Mouse (Mus musculus): ENCODE measurements around the gene Serinc1.
A peak's percentile ranks its signal among the peaks of the same experiment; 100 is the strongest.

The Serinc1 gene

DNA sequence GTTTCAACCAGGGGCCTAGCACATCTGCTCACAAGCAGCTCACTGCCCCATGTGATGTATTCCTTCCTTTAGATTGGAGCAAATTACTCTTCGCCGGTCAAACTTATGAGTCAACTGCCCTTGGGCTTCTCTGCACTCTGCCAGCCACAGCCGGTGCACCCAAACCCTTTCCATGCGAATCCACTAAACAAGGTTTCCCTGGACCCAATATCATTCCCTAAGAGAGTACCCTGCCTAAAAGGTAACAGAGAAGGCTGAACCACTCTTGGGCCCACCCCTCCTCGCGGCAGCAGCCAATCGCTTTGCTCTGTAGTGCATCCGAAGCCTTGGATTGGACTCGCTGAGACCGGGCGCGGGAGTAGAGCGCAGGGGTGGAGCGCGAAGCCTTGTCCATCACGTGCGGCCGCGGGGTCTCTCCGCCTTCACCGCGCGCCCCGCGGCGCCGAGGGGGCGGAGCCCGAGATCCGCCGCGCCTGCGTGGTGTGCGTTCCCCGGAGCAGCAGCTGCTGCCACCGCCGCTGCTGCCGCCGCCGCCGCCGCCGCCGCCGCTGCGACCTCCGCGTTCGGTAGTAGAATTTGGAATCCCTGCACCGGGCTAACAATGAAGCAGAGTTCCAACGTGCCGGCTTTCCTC lies 46.3 kb downstream of the Serinc1 start, which contains the start of gene Hsf2:
Hsf2 (plus strand) TSS at position 478 of the 634 bp plus-strand sequence.
- peak; percentile 77 to 84 for DNase-seq (ENCODE audit: low read depth in 1 of 2, low spot score in 2 of 2)

DNA sequence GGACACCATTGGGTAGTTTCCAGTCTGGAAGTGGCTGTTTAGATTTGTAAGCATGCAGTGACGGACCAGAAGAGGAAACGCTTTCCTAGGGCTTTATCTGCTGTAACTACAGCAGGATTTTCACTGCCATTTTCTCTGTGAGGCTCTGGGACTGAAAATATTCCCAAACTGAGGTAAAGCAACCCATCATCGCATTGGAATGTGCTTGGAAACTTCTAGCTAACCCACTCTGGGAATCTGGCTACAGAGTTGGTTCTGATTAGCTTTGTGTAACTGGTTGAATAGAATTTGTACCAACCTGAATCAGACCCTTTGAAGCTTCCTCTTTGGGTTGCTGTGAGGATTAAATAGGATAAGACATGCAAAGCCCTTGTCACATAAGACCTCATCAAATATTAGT lies 47.6 kb downstream of the Serinc1 start:
- no peak for DNase-seq (ENCODE audit: low read depth in 1 of 2, low spot score in 2 of 2)

DNA sequence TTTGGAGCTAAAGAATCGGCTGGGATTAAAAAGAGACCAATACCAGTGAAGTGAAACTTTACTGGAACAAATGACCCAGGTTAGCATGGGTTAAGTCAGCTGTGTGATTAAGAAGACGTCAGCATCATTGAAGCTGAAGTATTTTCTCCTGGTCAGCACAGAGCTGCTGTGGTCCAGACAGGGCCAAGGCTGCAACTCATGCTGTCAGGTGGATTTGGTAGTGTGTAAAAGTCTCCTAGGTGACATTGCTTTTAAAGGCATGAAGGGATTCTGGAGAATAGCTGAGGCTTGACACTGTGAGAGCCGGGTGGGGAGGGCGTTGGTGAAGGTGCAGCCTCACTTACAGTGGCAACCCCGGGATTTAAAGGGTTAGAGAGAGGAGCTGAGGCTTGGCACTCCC lies 50.6 kb downstream of the Serinc1 start:
- DNase-seq (ENCODE audit: low read depth in 1 of 2, low spot score in 2 of 2): no peak

DNA sequence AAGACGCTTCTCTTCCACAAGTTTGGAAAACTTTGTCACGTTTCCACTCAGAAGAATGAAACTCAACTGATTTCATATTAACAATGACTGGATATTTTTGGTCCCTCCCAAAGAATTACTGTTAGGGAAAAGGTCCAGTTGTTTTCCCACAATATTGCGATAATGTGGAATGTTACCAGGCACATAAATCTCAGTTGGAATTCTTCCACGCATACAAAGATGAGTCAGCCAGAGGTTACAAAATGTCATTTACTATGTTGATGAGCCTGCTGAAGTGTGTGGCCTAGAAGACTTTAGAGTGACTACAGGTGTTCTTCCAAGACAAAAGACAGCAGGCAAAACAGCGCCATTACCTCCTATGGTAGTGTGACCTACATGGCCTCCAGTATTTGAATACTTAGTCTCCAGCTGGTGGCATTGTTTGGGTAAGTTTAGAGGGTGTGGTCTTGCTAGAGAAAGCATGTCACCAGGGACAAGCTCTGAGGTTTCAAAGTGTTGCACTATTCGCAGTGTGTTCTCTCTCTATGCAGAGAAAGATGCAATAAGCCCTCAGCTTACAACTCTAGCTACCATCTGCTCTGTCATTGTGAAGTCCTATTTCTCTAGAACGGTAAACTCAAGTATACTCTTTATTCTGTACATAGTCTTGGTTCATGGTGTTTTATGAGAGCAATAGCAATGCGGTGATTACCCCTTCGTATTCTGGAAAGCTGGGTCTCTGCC lies 55.0 kb downstream of the Serinc1 start:
- DNase-seq (ENCODE audit: low read depth in 1 of 2, low spot score in 2 of 2): no peak

Data from monocyte, adult 2 months (primary cell).